Mouse (Mus musculus) ovary, adult 10 weeks (tissue): ENCODE data around the gene Leprot. TPM values are rescaled to one million over a fixed set of nuclear protein-coding genes. Genes with fewer than 3 reads are reported as not detected.

Experiments
- polyA plus RNA-seq: library from polyadenylated mRNA; stranded (reverse); fragments of 350-450 nt; fragmentation: Illumina TruSeq; extraction: RNeasy Lipid Tissue Mini Kit (QIAGEN cat#74804); gene quantifications from one replicate; pipeline ENCODE4 v1.2.3, GENCODE M21; 2014

Gene Leprot
- 101 TPM for polyA plus RNA-seq

GRCm38 (mm10) chr4:101647196-101647905 lies at the start of gene Leprot:
TSS of gene Leprot (plus strand) at chr4:101647718.

Other genes starting within 250 kb of the Leprot start
- 13.9 TPM for gene Ak4, start 228.4 kb upstream of the Leprot start, polyA plus RNA-seq
- gene Dnajc6, start 151.1 kb upstream of the Leprot start, polyA plus RNA-seq = 3.7 TPM
- 72.3 TPM for gene Lepr, start 69.7 kb downstream of the Leprot start, polyA plus RNA-seq
- gene B020004J07Rik, start 196.3 kb downstream of the Leprot start, polyA plus RNA-seq = not detected
- gene C130073F10Rik, start 246.1 kb downstream of the Leprot start, polyA plus RNA-seq = not detected